Comparison of ENCODE assay signal across 9 mouse cellular contexts in genomic region chr9:92769528-92769927, GRCm38 (mm10).
DNase-seq lines count a peak whose midpoint lies in the region; ATAC-seq and TF ChIP-seq lines count a peak whose summit lies in the region.
"Had no signal": no experiment of that assay in that cellular context is flagged by ENCODE, and none has a peak within 500 bp of the region (broad histone marks: within the 10 kb centered on the region; RNA-seq: fewer than 3 reads in every experiment).

No protein-coding gene starts in this region.

- H3K36me3 ChIP-seq in testis, adult 2 months (ENCODE audit: control insufficient read depth, insufficient read depth, low read length) = no peaks in the 10 kb centered on the region
- H3K36me3 ChIP-seq: neural tube, embryonic 13.5 days had no signal

- peak; percentile 3 for DNase-seq in gastrocnemius, adult 18-20 months (ENCODE audit: low spot score)
- no peak for DNase-seq in gastrocnemius, postnatal 36 days
- no peak for DNase-seq in testis, postnatal 14 days (ENCODE audit: low spot score)
- peak; percentile 24 for DNase-seq in embryo, embryonic 9.5 days (ENCODE audit: extremely low spot score)
- peak; percentile 0 to 4 for DNase-seq in natural killer cell, adult 2 months (ENCODE audit: low spot score in 2 of 2)
- no peak for DNase-seq in frontal cortex, postnatal 36 days (ENCODE audit: low spot score in 2 of 2)

- no peak overlapping the region for H3K27ac ChIP-seq in testis, adult 2 months (ENCODE audit: control insufficient read depth, insufficient read depth, low read depth, low read length)
- H3K27ac ChIP-seq: neural tube, embryonic 13.5 days had no signal

- no peaks in the 10 kb centered on the region for H3K4me1 ChIP-seq in testis, adult 2 months (ENCODE audit: control insufficient read depth, insufficient read depth, low read length)

- TF ChIP-seq CTCF in testis, adult 2 months (IDR thresholded peaks at IDR 0.05; ENCODE audit: control insufficient read depth, insufficient read depth, insufficient replicate concordance, low read depth, low read length) = peak; percentile 87; the same call in 1 of the 2 replicates

- ATAC-seq in erythroid progenitor cell, adult 5-6 weeks (replicated peaks; ENCODE audit: low FRiP score, poor library complexity, severe bottlenecking) = no peak

- no peak overlapping the region for H3K4me3 ChIP-seq in testis, adult 2 months (ENCODE audit: control insufficient read depth, low read depth, low read length)
- H3K4me3 ChIP-seq: neural tube, embryonic 13.5 days had no signal

- TF ChIP-seq POLR2A in testis, adult 2 months (IDR thresholded peaks at IDR 0.05; ENCODE audit: control insufficient read depth, low read depth, low read length) = no peak

- no peaks in the 10 kb centered on the region for H3K27me3 ChIP-seq in testis, adult 2 months (ENCODE audit: control insufficient read depth, insufficient read depth, low read length)
- H3K27me3 ChIP-seq: neural tube, embryonic 13.5 days had no signal

- intact Hi-C loops in gastrocnemius, postnatal 36 days (cut with DNase I) = no loop called here

Comparison
In these comparisons a context has a peak if more than half of its experiments do, and no peak if none do; other contexts are left out.
1. DNase-seq: peak in gastrocnemius, adult 18-20 months (single experiment), embryo, embryonic 9.5 days (single experiment) and natural killer cell, adult 2 months (2 of 2); none in gastrocnemius, postnatal 36 days (0 of 2), testis, postnatal 14 days (single experiment) and frontal cortex, postnatal 36 days (0 of 2).